Mouse (Mus musculus): ENCODE data around the gene Dennd5a. TPM values are rescaled to one million over a fixed set of nuclear protein-coding genes. Genes with fewer than 3 reads are reported as not detected.
"Not testable (repeated sequence)": the region's sequence is repeated elsewhere in the genome, so short reads cannot be mapped to it uniquely, and the experiment has no call there.

Dennd5a gene
- total RNA-seq (2021) = 100 to 1,000 TPM; 211 to 212 TPM
- long read RNA-seq, experiment 1, full-length matches to known transcripts = 97 of 156 reads
- long read RNA-seq, experiment 1, partial matches to known transcripts = 49 of 156 reads
- long read RNA-seq, experiment 1, other reads (novel, unspliced or antisense) = 10 of 156 reads
- long read RNA-seq, experiment 2, full-length matches to known transcripts = 129 of 212 reads
- long read RNA-seq, experiment 2, partial matches to known transcripts = 58 of 212 reads
- long read RNA-seq, experiment 2, other reads (novel, unspliced or antisense) = 25 of 212 reads

DNA sequence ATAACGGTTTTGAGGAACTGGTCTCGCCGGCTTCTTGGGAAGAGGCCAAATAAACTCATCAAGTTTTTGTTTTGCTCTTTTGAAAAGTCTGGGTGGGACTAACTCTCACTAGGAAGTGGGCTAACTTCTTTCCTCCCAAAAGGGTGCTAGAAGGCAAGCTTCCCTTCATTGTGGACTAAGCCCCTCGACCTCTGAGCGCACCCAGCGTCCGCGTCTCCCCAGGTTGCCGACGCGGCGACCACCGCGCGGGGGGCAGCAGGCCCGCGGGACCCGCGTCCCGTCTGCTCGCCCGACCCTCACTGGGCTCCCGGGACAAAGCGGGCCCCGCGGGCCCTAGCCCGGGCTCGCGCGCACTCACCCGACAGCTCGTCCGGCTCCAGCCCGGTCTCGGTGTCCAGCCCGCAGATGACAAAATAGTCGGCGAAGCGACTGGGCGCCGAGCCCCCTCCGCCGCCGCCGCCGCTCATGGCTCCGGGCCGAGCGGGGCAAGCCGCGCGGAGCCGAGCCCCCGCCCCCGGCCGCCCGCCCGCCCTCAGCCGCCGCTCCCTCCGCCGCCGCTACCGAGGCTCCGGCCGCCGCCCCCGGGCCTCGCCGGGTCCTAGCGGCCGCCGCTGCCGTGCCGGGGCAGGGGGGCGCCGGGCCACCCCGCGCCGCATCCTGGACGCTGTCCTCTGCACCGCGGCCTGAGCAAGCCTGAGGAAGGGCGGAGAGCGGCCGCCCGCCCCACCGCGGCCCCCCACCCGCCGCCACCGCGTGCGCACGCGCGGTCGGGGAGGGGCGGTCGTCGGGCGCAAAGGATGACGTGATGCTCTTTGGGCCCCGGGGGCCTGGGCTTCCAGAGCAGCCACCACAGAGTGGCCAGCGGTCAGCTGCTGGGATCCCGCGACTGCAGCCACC lies at the start of gene Dennd5a:
Dennd5a (minus strand) TSS at position 755 of the 897 bp plus-strand sequence.
- H3K27ac ChIP-seq = peak within 1 kb of the TSS; percentile 100
- no peak for TF ChIP-seq CTCF (conservative IDR thresholded peaks at IDR 0.05)
- peak; percentile 69 to 74 for DNase-seq (ENCODE audit: low spot score in 2 of 2)
- peak within 1 kb of the TSS; percentile 87 for H3K4me3 ChIP-seq

DNA sequence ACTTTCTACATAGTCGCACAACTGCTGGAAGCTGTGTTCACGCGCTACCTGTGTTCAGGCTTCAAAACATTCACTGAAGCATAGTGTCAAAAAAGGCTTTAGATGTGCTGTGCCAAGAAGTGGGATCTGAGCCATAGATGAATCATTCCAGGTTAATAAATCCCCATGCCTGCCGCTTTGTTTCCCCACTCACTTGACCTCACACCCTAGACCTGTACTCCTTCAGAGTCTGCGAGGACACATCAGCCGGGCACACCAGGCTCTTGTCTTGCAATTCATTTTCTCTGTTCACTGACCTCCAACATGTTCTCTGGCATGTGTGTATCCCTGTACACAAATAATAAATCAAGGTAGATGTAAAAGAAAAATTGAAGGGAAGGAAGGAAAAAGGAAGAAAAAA lies 48.8 kb upstream of the Dennd5a start:
- H3K27ac ChIP-seq = no peak overlapping the region
- no peak overlapping the region for H3K4me3 ChIP-seq
- no peak for TF ChIP-seq CTCF (conservative IDR thresholded peaks at IDR 0.05)
- DNase-seq (ENCODE audit: low spot score in 2 of 2) = no peak

DNA sequence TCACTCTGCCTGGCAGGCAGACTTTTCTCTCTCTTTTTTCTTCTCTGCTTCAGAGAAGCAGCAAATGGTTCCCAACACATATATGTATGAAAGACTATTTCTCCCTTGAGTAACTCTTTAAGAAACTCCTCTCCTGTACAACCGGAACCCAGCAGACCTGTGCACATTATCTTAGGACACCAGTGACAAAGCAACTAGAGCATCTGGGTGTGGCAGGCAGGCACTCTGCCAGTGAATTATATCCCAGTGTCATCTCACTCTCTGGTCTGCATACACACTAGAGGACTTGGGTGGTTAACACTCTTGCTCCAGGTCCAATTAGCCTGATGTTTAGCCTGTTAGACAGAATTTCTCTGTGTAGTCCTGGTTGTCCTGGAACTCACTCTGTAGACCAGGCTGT lies 48.2 kb upstream of the Dennd5a start:
- Histone ChIP-seq H3K4me3 (no peak overlapping the region), H3K27ac (no peak overlapping the region)
- DNase-seq (ENCODE audit: low spot score in 2 of 2) = no peak
- no peak for TF ChIP-seq CTCF (conservative IDR thresholded peaks at IDR 0.05)

DNA sequence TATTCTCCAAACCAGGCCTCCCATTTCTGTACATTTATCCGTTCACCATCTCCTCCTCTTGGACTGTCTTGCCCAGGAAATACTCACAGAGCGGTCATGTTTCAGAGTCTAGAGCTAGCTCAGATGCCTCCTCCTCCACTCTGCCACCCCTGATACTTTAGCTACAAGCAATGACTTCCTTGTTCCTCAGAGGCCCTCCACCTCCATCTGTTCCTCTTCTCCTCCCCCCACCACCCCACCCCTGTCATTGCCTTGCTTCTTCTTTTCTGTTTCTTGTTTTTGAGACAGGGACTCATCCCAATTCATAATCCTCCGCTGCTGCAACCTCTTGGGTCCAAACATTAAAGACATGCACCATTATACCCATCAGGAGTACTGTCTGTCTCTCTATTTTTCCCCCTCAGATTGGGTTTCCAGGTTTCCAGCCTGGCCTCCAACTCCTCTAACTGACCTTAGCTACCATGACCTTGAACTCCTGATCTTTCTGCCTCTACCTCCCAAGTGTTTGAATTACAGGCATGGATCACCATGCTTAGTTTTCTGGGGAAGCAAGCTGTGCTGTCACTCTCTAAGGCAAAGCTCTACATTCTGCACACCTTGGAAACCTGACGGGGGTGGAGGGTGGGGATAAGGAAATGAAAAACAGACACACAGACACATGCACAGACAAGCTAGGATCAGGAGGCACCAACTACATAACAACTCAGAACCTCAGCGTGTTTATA lies 46.4 kb upstream of the Dennd5a start:
- Histone ChIP-seq H3K4me3 (no peak overlapping the region), H3K27ac (no peak overlapping the region)
- DNase-seq (ENCODE audit: low spot score in 2 of 2) = no peak
- no peak for TF ChIP-seq CTCF (conservative IDR thresholded peaks at IDR 0.05)

DNA sequence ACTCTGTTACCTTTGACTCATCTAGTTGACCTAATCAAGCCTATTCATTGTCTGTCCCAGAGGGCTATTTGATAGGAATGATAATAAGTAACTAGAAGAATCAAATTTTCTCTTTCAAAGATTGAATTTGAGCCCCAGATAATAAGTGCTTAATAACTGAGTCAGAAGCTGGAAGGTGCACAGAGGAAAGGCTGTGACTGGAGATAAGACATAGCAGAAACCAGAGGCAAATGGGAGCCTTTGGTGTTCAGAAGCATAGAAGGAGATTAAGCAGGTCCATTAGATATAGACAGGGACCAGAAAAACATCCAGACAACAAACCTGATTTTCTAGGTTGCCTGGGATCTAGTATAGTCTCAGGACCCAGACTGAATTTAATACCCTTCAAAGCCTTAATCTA lies 45.7 kb upstream of the Dennd5a start:
- Histone ChIP-seq H3K27ac (no peak overlapping the region), H3K4me3 (no peak overlapping the region)
- DNase-seq (ENCODE audit: low spot score in 2 of 2) = no peak
- no peak for TF ChIP-seq CTCF (conservative IDR thresholded peaks at IDR 0.05)

DNA sequence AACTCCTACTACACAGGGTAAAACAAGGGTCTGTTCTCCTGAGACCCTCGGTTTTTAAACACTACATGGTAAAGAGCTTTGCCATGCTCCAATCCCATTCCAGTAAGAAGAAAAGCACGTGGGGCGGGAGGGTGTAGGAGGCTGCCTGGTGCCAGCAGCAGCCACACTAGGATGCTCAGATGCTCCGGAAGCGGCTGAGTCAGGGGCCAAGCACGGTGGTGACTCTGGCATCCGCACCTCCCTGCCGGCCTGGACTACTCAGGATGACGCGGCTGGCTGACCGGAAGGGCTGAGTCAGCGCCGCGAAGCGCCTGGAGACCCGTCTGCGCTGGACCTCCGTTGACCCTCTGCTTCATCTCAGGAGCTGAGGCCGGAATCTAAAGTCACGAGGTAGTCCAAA lies 42.7 kb upstream of the Dennd5a start:
- TF ChIP-seq CTCF (conservative IDR thresholded peaks at IDR 0.05) = no peak
- DNase-seq (ENCODE audit: low spot score in 2 of 2) = peak; percentile 15 to 20
- Histone ChIP-seq H3K4me3 (peak overlapping the region; percentile 49), H3K27ac (peak overlapping the region; percentile 46; the same call in 1 of the 2 replicates)

DNA sequence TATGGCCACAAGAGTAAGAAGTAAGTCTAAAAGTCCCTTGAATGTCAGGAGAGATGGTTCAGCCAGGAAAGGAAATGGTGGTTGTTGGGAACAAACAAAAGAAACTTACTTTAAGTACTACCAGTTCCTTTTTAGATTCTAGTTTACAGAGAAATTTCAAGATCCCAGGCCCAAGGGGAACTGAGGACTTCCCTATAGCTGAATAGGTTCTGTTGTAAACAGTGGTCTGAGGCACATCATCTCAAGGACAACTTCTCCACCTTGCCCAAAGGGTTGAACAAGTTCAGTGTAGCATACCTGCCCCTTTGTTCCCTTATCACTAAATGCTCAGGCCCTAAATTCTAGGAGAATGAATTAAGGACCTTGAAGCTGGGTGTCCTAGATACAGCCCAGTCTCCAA lies 41.8 kb upstream of the Dennd5a start:
- TF ChIP-seq CTCF (conservative IDR thresholded peaks at IDR 0.05) = no peak
- DNase-seq (ENCODE audit: low spot score in 2 of 2) = no peak
- H3K4me3 ChIP-seq = no peak overlapping the region
- no peak overlapping the region for H3K27ac ChIP-seq

DNA sequence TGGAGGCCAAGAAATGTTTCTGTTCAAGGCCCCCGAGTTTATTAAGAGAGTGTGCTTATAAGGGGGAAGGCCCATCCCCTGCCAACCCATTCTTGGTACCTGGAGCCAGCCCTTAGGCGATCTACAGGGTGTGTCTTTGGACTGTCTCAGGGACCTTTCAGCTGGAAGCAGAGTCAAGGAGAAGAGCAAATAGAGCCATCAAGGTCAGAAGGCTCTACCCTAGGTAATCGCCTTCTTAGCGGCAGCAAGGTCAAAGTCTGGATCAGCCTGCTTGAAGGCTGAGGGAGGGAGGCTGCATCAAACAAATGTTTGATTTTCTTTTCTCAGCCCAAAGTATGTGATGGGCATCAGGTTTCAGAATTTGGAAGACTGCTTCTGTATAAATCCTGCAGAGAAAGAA lies 38.1 kb upstream of the Dennd5a start:
- DNase-seq (ENCODE audit: low spot score in 2 of 2) = no peak
- no peak for TF ChIP-seq CTCF (conservative IDR thresholded peaks at IDR 0.05)

DNA sequence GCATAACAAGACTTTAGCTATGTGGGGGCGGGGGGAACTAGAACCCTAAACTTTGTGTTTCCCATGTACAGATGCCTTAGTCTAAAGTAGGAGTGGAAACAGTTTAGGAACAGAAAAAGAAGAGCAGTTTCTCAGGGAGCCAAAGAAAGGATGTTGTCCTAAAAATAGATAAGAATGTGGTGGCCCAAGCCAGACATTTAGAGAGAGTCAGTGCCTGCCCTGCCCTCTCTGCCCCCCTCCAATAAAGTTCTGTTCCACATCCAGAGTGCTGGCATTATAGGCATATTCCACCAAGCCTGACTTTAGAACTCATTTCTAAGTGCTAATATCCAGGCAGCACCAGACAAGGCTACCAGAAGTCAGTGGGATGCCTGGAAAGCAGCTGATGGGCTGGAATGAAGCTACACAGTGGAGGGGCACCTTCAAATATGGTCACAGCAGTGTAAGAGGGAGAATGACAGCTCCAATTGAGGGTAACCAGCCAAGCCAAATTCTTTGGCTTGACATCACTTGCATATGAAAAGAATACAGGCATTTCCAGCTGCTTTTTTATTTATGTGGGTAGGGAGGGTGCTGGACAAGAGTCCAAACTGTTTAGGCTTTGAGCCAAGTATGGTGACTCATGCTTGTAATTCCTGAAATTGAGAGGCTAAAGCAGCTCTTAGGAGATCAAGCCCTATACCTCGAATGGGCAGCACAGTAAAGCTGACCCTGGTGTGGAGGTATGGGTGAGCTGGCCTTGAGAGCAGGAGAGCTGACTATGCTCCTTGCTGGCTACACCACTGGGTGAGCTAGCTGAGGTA lies 33.1 kb upstream of the Dennd5a start:
- H3K27ac ChIP-seq = peak overlapping the region; percentile 23; the same call in 1 of the 2 replicates
- no peak for TF ChIP-seq CTCF (conservative IDR thresholded peaks at IDR 0.05)

More for the DNA sequence above, 38.1 kb upstream of the Dennd5a start:
- Histone ChIP-seq H3K27ac (no peak overlapping the region), H3K4me3 (no peak overlapping the region)

DNA sequence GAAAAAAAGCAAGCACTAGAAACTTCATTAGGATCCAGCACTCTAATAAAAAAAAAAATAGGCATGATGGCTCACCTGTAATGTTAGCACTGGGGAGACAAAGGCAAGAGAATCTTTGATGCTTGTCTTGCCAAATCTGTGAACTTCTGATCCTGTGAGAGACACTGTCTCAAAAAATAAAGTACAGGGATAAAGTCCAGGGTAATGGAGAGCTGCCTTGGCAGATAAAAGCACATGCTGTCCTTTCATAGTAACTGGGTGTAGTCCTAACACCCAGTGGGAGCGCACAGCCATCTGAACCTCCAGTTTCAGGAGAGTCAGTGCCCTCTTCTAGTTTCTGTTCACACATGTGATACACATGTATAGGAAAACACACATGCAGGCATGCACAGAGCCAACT lies 31.0 kb upstream of the Dennd5a start:
- TF ChIP-seq CTCF (conservative IDR thresholded peaks at IDR 0.05) = no peak

More for the DNA sequence above, 33.1 kb upstream of the Dennd5a start:
- H3K4me3 ChIP-seq = no peak overlapping the region
- DNase-seq (ENCODE audit: low spot score in 2 of 2) = no peak

DNA sequence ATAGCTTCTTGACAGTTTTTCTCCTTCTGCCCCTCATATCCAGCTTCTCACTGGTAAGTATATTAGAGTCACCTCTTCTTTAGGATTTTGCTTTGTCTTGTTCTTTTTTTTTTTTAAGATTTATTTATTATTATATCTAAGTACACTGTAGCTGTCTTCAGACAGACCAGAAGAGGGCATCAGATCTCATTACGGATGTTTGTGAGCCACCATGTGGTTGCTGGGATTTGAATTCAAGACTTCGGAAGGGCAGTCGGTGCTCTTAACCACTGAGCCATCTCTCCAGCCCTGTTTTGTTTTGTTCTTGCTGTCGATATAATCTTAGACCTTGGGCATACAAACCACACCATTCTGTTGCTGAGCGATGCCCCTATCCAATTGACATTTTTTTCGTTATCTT lies 26.5 kb upstream of the Dennd5a start, which contains the start of gene Tmem41b:
Tmem41b (minus strand) TSS at position 155 of the 400 bp plus-strand sequence.
- peak within 1 kb of the TSS; percentile 90 for H3K27ac ChIP-seq
- not testable (repeated sequence) for DNase-seq (ENCODE audit: low spot score in 2 of 2)

More for the DNA sequence above, 31.0 kb upstream of the Dennd5a start:
- DNase-seq (ENCODE audit: low spot score in 2 of 2) = no peak
- H3K4me3 ChIP-seq = no peak overlapping the region
- no peak overlapping the region for H3K27ac ChIP-seq

DNA sequence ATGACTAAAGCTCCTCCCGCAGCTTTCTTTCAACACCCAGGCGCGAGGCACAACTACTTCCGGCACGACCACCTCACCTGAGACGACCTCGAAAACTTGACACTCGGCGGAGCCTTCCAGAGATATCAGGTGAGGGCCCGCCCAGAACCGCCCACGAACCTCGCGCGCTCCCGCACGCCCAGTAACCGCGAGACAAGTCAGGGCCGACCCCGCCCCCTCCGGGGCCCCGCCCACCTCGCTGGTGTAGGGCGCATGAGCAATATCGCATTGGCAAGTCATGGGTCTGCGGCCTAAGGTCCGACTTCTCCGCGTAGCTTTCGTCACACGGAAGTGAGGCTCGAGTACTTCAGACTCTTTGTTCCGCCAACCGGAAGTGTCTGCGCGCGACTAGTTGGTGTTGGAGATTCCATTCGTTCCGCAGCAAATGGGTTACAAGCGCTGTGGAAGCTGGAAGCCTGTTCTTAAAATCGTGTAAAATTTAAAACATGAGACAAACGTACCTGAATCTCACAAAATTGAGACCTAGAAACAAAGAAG lies 25.9 kb upstream of the Dennd5a start:
- H3K4me3 ChIP-seq = peak overlapping the region; percentile 78
- TF ChIP-seq CTCF (conservative IDR thresholded peaks at IDR 0.05) = no peak
- DNase-seq (ENCODE audit: low spot score in 2 of 2) = peak; percentile 98 to 99
- H3K27ac ChIP-seq = peak overlapping the region; percentile 90

More for the DNA sequence above, 26.5 kb upstream of the Dennd5a start, which contains the start of gene Tmem41b:
- peak; percentile 78 for TF ChIP-seq CTCF (conservative IDR thresholded peaks at IDR 0.05)
- peak within 1 kb of the TSS; percentile 78 for H3K4me3 ChIP-seq
